Mouse (Mus musculus) gastrocnemius, postnatal 36 days (tissue): ENCODE results near the gene Nrp2. TPM values are rescaled to one million over a fixed set of nuclear protein-coding genes. Genes with fewer than 3 reads are reported as not detected.

ENCODE experiments used
- DNase-seq, 2 experiments: peaks; one replicate each; pipeline ENCODE4 v3.0.0; 2022
- intact Hi-C: fragments of 180-260 bp; cut with DNase I; formaldehyde crosslinking; loops from one replicate; pipeline ENCODE4 v1.15.1; 2025
- total RNA-seq, 2 experiments: library from RNA; stranded (reverse); gene quantifications; 2 replicates each; pipeline ENCODE4 v1.2.3; 2021

Nrp2 gene
- total RNA-seq, 2 experiments from 2014 or later, result 3.8 to 4.2 TPM

GRCm38 (mm10) chr1:62747421-62748111 is 44.5 kb downstream of the Nrp2 start:
- no peak for DNase-seq
- intact Hi-C loops, result no loop called here

GRCm38 (mm10) chr1:62748361-62748760 is 45.3 kb downstream of the Nrp2 start:
- intact Hi-C loops, result no loop called here

GRCm38 (mm10) chr1:62749716-62750115 is 46.6 kb downstream of the Nrp2 start:
- no peak for DNase-seq

More at GRCm38 (mm10) chr1:62748361-62748760, 45.3 kb downstream of the Nrp2 start:
- no peak for DNase-seq

GRCm38 (mm10) chr1:62750408-62751008 is 47.4 kb downstream of the Nrp2 start:
- intact Hi-C loops, result no loop called here
- DNase-seq, result no peak

More at GRCm38 (mm10) chr1:62749716-62750115, 46.6 kb downstream of the Nrp2 start:
- intact Hi-C loops, result no loop called here

- intact Hi-C loops, result no loop called here
- DNase-seq, result no peak
Measured at GRCm38 (mm10) chr1:62751011-62752006, 48.2 kb downstream of the Nrp2 start.

- intact Hi-C loops, result no loop called here
- no peak for DNase-seq
Measured at GRCm38 (mm10) chr1:62752055-62752454, 49.0 kb downstream of the Nrp2 start.

GRCm38 (mm10) chr1:62752661-62753333 is 49.7 kb downstream of the Nrp2 start:
- intact Hi-C loops, result no loop called here
- no peak for DNase-seq

- intact Hi-C loops, result no loop called here
Measured at GRCm38 (mm10) chr1:62754066-62754835, 51.2 kb downstream of the Nrp2 start.

GRCm38 (mm10) chr1:62760086-62760485 is 57.0 kb downstream of the Nrp2 start:
- intact Hi-C loops, result no loop called here
- no peak for DNase-seq

More at GRCm38 (mm10) chr1:62754066-62754835, 51.2 kb downstream of the Nrp2 start:
- DNase-seq, result no peak

- no peak for DNase-seq
- intact Hi-C loops, result no loop called here
Measured at GRCm38 (mm10) chr1:62760565-62760964, 57.5 kb downstream of the Nrp2 start.

- no peak for DNase-seq
- intact Hi-C loops, result no loop called here
Measured at GRCm38 (mm10) chr1:62763779-62764178, 60.7 kb downstream of the Nrp2 start.

- no peak for DNase-seq
Measured at GRCm38 (mm10) chr1:62765171-62765570, 62.1 kb downstream of the Nrp2 start.

GRCm38 (mm10) chr1:62766766-62767165 is 63.7 kb downstream of the Nrp2 start:
- DNase-seq, result no peak
- intact Hi-C loops, result no loop called here

More at GRCm38 (mm10) chr1:62765171-62765570, 62.1 kb downstream of the Nrp2 start:
- intact Hi-C loops, result no loop called here

GRCm38 (mm10) chr1:62767611-62768010 is 64.5 kb downstream of the Nrp2 start:
- DNase-seq, result no peak
- intact Hi-C loops, result no loop called here

GRCm38 (mm10) chr1:62770576-62770975 is 67.5 kb downstream of the Nrp2 start:
- intact Hi-C loops, result no loop called here

GRCm38 (mm10) chr1:62772391-62772790 is 69.3 kb downstream of the Nrp2 start:
- DNase-seq, result no peak
- intact Hi-C loops, result no loop called here

More at GRCm38 (mm10) chr1:62770576-62770975, 67.5 kb downstream of the Nrp2 start:
- DNase-seq, result no peak

GRCm38 (mm10) chr1:62773105-62773920 is 70.2 kb downstream of the Nrp2 start:
- intact Hi-C loops, result no loop called here

GRCm38 (mm10) chr1:62773921-62774191 is 70.8 kb downstream of the Nrp2 start:
- intact Hi-C loops, result no loop called here
- no peak for DNase-seq

More at GRCm38 (mm10) chr1:62773105-62773920, 70.2 kb downstream of the Nrp2 start:
- DNase-seq, result no peak
